Mouse (Mus musculus) liver, embryonic 14.5 days (tissue): ENCODE measurements at regions not wholly inside any gene's neighbourhood (a gene's known extent, or its start where the extent isn't known, plus 50 kb on each side); places are given as distances from the start of the nearest gene placed in this dataset.

Source experiments
- ATAC-seq: fragments of 200-750 bp; cut with Nextera tagmentation; 2 replicates; pipeline ENCODE4 v1.8.0; 2017; ENCODE audit warnings: moderate number of reproducible peaks, mild to moderate bottlenecking, moderate library complexity; ENCODE audit not compliant: insufficient read depth
- DNase-seq, 3 experiments: peaks; one replicate each; pipeline ENCODE4 v3.0.0-alpha.2; 2012 to 2013; ENCODE audit warnings: low read depth in 3 of 3, low spot score in 3 of 3
- H3K27ac ChIP-seq: fragments of 300-500 bp; sonication (generic); 2 replicates; pipeline ENCODE4 v1.5.1; 2014; ENCODE audit warnings: moderate library complexity, mild to moderate bottlenecking, control low read depth, inconsistent platforms
- H3K27me3 ChIP-seq: fragments of 300-500 bp; sonication (generic); 2 replicates; pipeline ENCODE4 v1.6.1; 2014; ENCODE audit warnings: mild to moderate bottlenecking, low read length, moderate library complexity; ENCODE audit not compliant: control insufficient read depth, insufficient read depth
- H3K36me3 ChIP-seq: fragments of 300-500 bp; sonication (generic); replicated peaks from 2 replicates; pipeline ENCODE4 v1.6.1; 2014; ENCODE audit warnings: low read depth; ENCODE audit not compliant: control insufficient read depth, insufficient read depth
- H3K4me1 ChIP-seq, 2 experiments: fragments of 200-500 bp in 1 of 2; fragments of 300-500 bp in 1 of 2; sonication (generic) in 1 of 2; replicated peaks; 2 replicates each; pipeline ENCODE4 v1.6.1; 2012 to 2014; ENCODE audit warnings: antibody characterized with exemption in 1 of 2, inconsistent platforms in 1 of 2, low read length in 1 of 2; ENCODE audit not compliant: control insufficient read depth in 2 of 2, insufficient read depth in 2 of 2
- H3K4me2 ChIP-seq: fragments of 300-500 bp; sonication (generic); 2 replicates; pipeline ENCODE4 v1.6.1; 2014; ENCODE audit warnings: low read depth, mild to moderate bottlenecking, control low read depth, moderate library complexity
- H3K4me3 ChIP-seq, 2 experiments: fragments of 200-500 bp in 1 of 2; fragments of 300-500 bp in 1 of 2; sonication (generic) in 1 of 2; 2 replicates each; pipeline ENCODE4 v1.5.1; 2012 to 2014; ENCODE audit warnings: low read depth in 2 of 2, low read length in 2 of 2, mild to moderate bottlenecking in 2 of 2, control low read depth in 1 of 2, inconsistent platforms in 1 of 2, moderate library complexity in 1 of 2; ENCODE audit not compliant: insufficient read depth in 1 of 2
- H3K9ac ChIP-seq: fragments of 300-500 bp; sonication (generic); replicated peaks from 2 replicates; pipeline ENCODE4 v1.6.1; 2014; ENCODE audit warnings: mild to moderate bottlenecking, control low read depth, moderate library complexity
- H3K9me3 ChIP-seq: fragments of 300-500 bp; sonication (generic); 2 replicates; pipeline ENCODE4 v1.6.1; 2016; ENCODE audit warnings: low read length, mixed read lengths; ENCODE audit not compliant: control insufficient read depth
- CTCF ChIP-seq: IDR thresholded peaks from 2 replicates; pipeline ENCODE4 v1.5.1; 2016; ENCODE audit warnings: antibody characterized with exemption, low read depth, control low read depth
- EP300 ChIP-seq: IDR thresholded peaks from 2 replicates; pipeline ENCODE4 v1.6.1; 2016; ENCODE audit warnings: antibody characterized with exemption, low read depth
- WGBS: fragments of 180-500 bp; shearing (Covaris S2); extraction: QIAGEN DNeasy Blood & Tissue Kit; methylation state at CpG from one replicate; pipeline ENCODE4 v1.1.7; 2014; ENCODE audit not compliant: insufficient replicate concordance; 5-methylcytosine and 5-hydroxymethylcytosine counted together

DNA sequence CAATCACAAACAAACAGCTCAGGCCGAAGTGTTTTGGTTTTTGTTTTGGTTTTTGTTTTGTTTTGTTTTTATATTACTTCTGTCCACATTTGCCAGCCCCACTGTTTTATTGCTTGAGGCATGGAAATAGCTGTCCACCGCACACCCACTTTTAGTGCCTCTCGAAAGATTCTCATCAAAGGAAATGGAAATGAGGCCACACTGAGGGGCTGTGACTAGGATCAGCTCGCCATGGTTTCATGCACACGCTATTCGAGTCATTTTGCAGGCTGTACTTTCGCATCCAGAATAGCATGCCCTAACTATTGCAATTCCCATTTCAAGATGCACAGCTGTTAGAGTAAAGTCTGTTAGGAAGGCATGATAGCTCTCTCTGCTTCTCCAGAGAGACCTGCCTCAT lies 1543.4 kb upstream of the Tenm3 start:
- WGBS = 63% methylated on average over 7 of the region's 7 CpGs
- Histone ChIP-seq H3K4me1 (no peaks in the 10 kb centered on the region), H3K27me3 (no peaks in the 10 kb centered on the region), H3K4me3 (no peak overlapping the region), H3K36me3 (no peaks in the 10 kb centered on the region), H3K9ac (no peak overlapping the region), H3K27ac (no peak overlapping the region), H3K9me3 (no peaks in the 10 kb centered on the region), H3K4me2 (no peak overlapping the region)
- ATAC-seq (no peak), DNase-seq (no peak)
- no peak for TF ChIP-seq CTCF
- TF ChIP-seq EP300 = no peak

DNA sequence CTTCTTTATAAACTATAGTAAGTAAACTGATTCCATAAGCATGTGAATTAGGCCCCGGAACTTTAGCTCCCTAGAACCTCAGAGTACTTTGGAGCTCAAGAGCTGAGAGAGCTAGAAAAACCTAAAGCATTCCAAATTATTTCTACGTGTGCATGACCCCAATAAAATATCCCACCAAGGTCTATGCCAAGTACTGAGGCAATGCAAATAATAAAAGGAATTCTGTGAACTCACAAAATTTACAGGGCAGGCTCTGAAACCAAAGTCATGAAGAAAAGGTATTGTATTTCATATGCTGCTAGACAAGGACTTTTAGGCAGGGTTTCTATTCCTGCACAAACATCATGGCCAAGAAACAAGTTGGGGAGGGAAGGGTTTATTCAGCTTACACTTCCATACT lies 1539.9 kb upstream of the Tenm3 start:
- H3K4me2 ChIP-seq = no peak overlapping the region
- TF ChIP-seq EP300 = no peak
- TF ChIP-seq CTCF = no peak
- H3K36me3 ChIP-seq = no peaks in the 10 kb centered on the region
- no peak overlapping the region for H3K4me3 ChIP-seq
- ATAC-seq (no peak), DNase-seq (no peak)
- no peak overlapping the region for H3K27ac ChIP-seq
- WGBS = 61% methylated on average over 2 of the region's 2 CpGs
- H3K4me1 ChIP-seq = no peaks in the 10 kb centered on the region
- no peak overlapping the region for H3K9ac ChIP-seq
- no peaks in the 10 kb centered on the region for H3K9me3 ChIP-seq
- no peaks in the 10 kb centered on the region for H3K27me3 ChIP-seq

GRCm38 (mm10) chr8:50379745-50380144 lies 1536.0 kb upstream of the Tenm3 start:
- TF ChIP-seq EP300 (no peak), CTCF (no peak)
- DNase-seq (no peak), ATAC-seq (no peak)
- no peaks in the 10 kb centered on the region for H3K9me3 ChIP-seq
- H3K27ac ChIP-seq = no peak overlapping the region
- no peak overlapping the region for H3K4me3 ChIP-seq
- no peaks in the 10 kb centered on the region for H3K36me3 ChIP-seq
- H3K4me1 ChIP-seq = no peaks in the 10 kb centered on the region
- no peak overlapping the region for H3K4me2 ChIP-seq
- no peak overlapping the region for H3K9ac ChIP-seq
- H3K27me3 ChIP-seq = no peaks in the 10 kb centered on the region
- 46% methylated on average over 4 of the region's 4 CpGs for WGBS

- 69% methylated on average over 2 of the region's 2 CpGs for WGBS
- Histone ChIP-seq H3K4me1 (no peaks in the 10 kb centered on the region), H3K27ac (no peak overlapping the region), H3K27me3 (no peaks in the 10 kb centered on the region), H3K9me3 (no peaks in the 10 kb centered on the region), H3K4me2 (no peak overlapping the region), H3K4me3 (no peak overlapping the region), H3K9ac (no peak overlapping the region), H3K36me3 (no peaks in the 10 kb centered on the region)
- ATAC-seq (no peak), DNase-seq (no peak)
- no peak for TF ChIP-seq CTCF
- no peak for TF ChIP-seq EP300
Observed at GRCm38 (mm10) chr8:50373790-50374189, 1530.0 kb upstream of the Tenm3 start.

DNA sequence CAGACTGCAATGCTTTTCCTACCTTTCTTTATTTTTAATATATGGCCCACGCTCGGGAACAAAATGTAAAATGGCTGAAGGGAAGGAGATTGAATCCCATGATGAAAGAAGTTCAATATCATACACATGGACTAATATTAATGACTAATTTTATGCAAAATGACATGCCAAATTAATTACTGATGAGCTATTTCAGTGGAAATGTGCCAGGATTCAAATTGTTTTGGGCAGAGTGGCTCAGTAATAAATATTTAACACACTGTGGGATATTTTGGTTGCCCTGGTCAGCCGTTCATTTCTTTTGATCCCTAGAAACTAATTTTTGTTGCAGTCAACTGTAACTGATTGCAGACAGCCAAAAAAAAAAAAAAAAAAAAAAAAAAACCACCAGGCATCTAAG lies 1482.7 kb upstream of the Tenm3 start:
- H3K4me3 ChIP-seq = no peak overlapping the region
- H3K27ac ChIP-seq = no peak overlapping the region
- H3K27me3 ChIP-seq = no peaks in the 10 kb centered on the region
- no peak overlapping the region for H3K9ac ChIP-seq
- WGBS = 71% methylated on average over 3 of the region's 3 CpGs
- H3K36me3 ChIP-seq = no peaks in the 10 kb centered on the region
- DNase-seq (no peak), ATAC-seq (no peak)
- no peak for TF ChIP-seq CTCF
- no peak for TF ChIP-seq EP300
- no peaks in the 10 kb centered on the region for H3K9me3 ChIP-seq
- no peak overlapping the region for H3K4me2 ChIP-seq
- no peaks in the 10 kb centered on the region for H3K4me1 ChIP-seq
